Mouse (Mus musculus): Measurements from ENCODE around the gene Thap4. TPM values are rescaled to one million over a fixed set of nuclear protein-coding genes. Genes with fewer than 3 reads are reported as not detected.
A peak's percentile ranks its signal among the peaks of the same experiment; 100 is the strongest.

Thap4 gene
- polyA plus RNA-seq, 1 experiment from 2014 or later = 54.8 TPM

DNA sequence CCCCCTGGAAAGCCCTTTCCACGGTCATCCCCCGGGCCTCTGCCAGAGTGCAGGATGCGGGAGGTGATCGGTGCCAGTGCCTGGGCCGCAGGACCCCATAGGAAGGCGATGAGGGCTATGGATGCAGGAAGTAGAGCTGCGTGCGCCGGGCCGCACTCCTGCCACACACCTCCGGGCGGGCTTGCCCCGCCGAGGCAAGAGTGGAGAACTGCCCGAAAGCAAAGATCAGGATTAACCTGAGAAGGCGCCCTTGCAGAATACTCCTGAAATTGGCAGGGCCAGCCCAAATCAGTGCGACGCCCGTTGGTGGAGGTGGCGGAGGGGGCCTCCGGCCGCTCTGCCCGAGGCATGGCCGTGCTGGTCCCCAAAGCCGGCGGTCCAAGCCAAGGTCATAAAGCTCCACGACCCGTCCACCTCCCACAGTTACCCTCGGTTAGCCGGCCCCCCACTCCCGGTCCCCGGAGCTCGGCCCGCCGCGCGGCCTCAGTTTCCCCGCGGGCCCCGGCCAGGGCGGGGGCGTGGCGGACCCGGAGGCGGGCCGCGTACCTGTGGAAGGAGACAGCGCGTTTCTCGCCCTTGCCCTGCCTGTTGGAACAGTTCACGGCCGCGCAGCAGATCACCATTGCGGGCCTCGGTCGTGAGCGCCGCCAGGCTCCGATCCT is 622 bp downstream of the Thap4 start:
- peak overlapping the region; percentile 82 for H3K27ac ChIP-seq (ENCODE audit: low read length)
- H3K4me2 ChIP-seq (ENCODE audit: low read length) = peak overlapping the region; percentile 76
- peak; percentile 37 for ATAC-seq
- peaks cover 12% of the 10 kb centered on the region for H3K36me3 ChIP-seq (ENCODE audit: control insufficient read depth, insufficient read depth, low read length)
- H3K4me3 ChIP-seq (ENCODE audit: low read depth, low read length) = peak overlapping the region; percentile 84
- H3K27me3 ChIP-seq (ENCODE audit: control insufficient read depth, insufficient read depth, low read depth, low read length) = no peaks in the 10 kb centered on the region
- no peaks in the 10 kb centered on the region for H3K9me3 ChIP-seq (replicated peaks; ENCODE audit: control insufficient read depth, low read length, poor library complexity, severe bottlenecking)
- peaks cover 34% of the 10 kb centered on the region for H3K4me1 ChIP-seq (ENCODE audit: control insufficient read depth, insufficient read depth, low read length)
- peak overlapping the region; percentile 92 for H3K9ac ChIP-seq (ENCODE audit: low read depth, low read length)
- WGBS = under 1% methylated on average over 59 of the region's 59 CpGs

DNA sequence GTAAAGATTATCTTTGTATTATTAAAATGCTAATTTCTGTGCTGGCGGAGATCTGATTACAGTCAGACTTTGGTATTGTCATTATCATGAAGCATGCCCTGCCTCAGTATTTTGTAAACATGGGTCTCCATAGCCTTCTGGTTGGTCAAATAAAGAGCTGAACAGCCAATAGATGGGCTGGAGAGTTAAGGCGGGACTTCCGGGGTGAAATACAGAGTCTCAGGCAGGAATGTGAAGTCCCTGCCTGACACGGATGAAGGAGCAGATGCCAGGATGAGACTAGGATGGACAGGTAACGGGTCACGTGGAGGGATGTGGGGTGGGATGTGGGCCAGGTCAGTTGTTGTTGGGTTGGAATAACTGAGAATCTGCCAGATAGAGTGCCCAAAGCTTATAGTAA is 3.4 kb downstream of the Thap4 start, which contains the start of gene Atg4b:
Atg4b (plus strand) TSS at position 211 of the 400 bp plus-strand sequence.
- Histone ChIP-seq H3K4me1 (ENCODE audit: control insufficient read depth, insufficient read depth, low read length) (peaks cover 17% of the 10 kb centered on the region), H3K4me3 (ENCODE audit: low read depth, low read length) (no peak within 1 kb of the TSS), H3K9ac (ENCODE audit: low read depth, low read length) (no peak within 1 kb of the TSS), H3K27ac (ENCODE audit: low read length) (no peak within 1 kb of the TSS), H3K9me3 (replicated peaks; ENCODE audit: control insufficient read depth, low read length, poor library complexity, severe bottlenecking) (no peaks in the 10 kb centered on the region), H3K4me2 (ENCODE audit: low read length) (no peak within 1 kb of the TSS), H3K27me3 (ENCODE audit: control insufficient read depth, insufficient read depth, low read depth, low read length) (no peaks in the 10 kb centered on the region), H3K36me3 (ENCODE audit: control insufficient read depth, insufficient read depth, low read length) (peaks cover 19% of the 10 kb centered on the region)
- WGBS = 73% methylated on average over 6 of the region's 6 CpGs
- no peak for ATAC-seq

DNA sequence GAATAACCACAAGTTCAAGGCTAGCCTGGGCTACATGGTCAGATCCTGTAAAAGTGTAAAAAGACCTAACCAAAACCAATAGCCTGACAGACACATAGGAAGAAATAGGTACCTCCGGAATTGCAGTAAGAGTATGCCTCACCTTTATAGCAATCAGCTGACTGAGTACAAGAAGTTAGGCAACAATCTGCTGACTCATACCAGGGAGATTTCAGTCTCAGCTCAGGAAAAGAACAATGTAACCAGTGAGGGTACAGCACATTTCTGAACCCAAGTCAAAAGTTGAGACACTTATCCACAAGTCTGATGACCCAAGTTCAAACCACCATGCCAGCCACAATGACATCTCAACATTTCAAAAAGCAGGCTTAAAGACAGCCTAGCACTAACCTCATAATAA is 6.1 kb downstream of the Thap4 start:
- H3K36me3 ChIP-seq (ENCODE audit: control insufficient read depth, insufficient read depth, low read length) = peaks cover 19% of the 10 kb centered on the region
- H3K27me3 ChIP-seq (ENCODE audit: control insufficient read depth, insufficient read depth, low read depth, low read length) = no peaks in the 10 kb centered on the region
- H3K4me2 ChIP-seq (ENCODE audit: low read length) = no peak overlapping the region
- ATAC-seq = no peak
- H3K9me3 ChIP-seq (replicated peaks; ENCODE audit: control insufficient read depth, low read length, poor library complexity, severe bottlenecking) = no peaks in the 10 kb centered on the region
- H3K27ac ChIP-seq (ENCODE audit: low read length) = no peak overlapping the region
- peaks cover 6% of the 10 kb centered on the region for H3K4me1 ChIP-seq (ENCODE audit: control insufficient read depth, insufficient read depth, low read length)
- H3K9ac ChIP-seq (ENCODE audit: low read depth, low read length) = no peak overlapping the region
- WGBS = 100% methylated on average over 1 of the region's 1 CpGs
- H3K4me3 ChIP-seq (ENCODE audit: low read depth, low read length) = no peak overlapping the region

GRCm38 (mm10) chr1:93746179-93746578 is 8.5 kb downstream of the Thap4 start:
- H3K27me3 ChIP-seq (ENCODE audit: control insufficient read depth, insufficient read depth, low read depth, low read length) = no peaks in the 10 kb centered on the region
- H3K27ac ChIP-seq (ENCODE audit: low read length) = no peak overlapping the region
- no peak overlapping the region for H3K4me2 ChIP-seq (ENCODE audit: low read length)
- ATAC-seq = no peak
- H3K4me1 ChIP-seq (ENCODE audit: control insufficient read depth, insufficient read depth, low read length) = no peaks in the 10 kb centered on the region
- no peak overlapping the region for H3K4me3 ChIP-seq (ENCODE audit: low read depth, low read length)
- H3K36me3 ChIP-seq (ENCODE audit: control insufficient read depth, insufficient read depth, low read length) = peaks cover 19% of the 10 kb centered on the region
- H3K9me3 ChIP-seq (replicated peaks; ENCODE audit: control insufficient read depth, low read length, poor library complexity, severe bottlenecking) = no peaks in the 10 kb centered on the region
- H3K9ac ChIP-seq (ENCODE audit: low read depth, low read length) = no peak overlapping the region
- 87% methylated on average over 5 of the region's 5 CpGs for WGBS

DNA sequence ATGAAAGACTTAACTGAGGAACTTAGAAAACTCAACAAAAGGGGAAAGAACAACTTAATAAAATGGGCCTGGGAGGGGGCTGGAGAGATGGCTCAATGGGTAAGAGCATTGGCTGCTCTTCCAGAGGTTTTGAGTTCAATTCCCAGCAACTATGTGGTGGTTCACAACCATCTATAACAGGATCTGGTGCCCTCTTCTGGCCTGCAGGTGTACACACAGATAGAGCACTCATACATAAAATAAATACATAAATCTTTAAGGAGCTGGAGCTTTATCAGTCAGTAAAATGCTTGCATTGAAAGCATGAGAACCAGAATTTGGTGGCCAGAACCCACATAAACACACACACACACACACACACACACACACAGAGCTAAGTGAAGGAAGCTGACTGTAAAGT is 11.8 kb downstream of the Thap4 start:
- Histone ChIP-seq H3K36me3 (ENCODE audit: control insufficient read depth, insufficient read depth, low read length) (no peaks in the 10 kb centered on the region), H3K27me3 (ENCODE audit: control insufficient read depth, insufficient read depth, low read depth, low read length) (no peaks in the 10 kb centered on the region)

GRCm38 (mm10) chr1:93741987-93742386 is 12.7 kb downstream of the Thap4 start:
- Histone ChIP-seq H3K27me3 (ENCODE audit: control insufficient read depth, insufficient read depth, low read depth, low read length) (no peaks in the 10 kb centered on the region), H3K4me2 (ENCODE audit: low read length) (no peak overlapping the region), H3K9ac (ENCODE audit: low read depth, low read length) (no peak overlapping the region), H3K9me3 (replicated peaks; ENCODE audit: control insufficient read depth, low read length, poor library complexity, severe bottlenecking) (no peaks in the 10 kb centered on the region), H3K27ac (ENCODE audit: low read length) (no peak overlapping the region), H3K4me3 (ENCODE audit: low read depth, low read length) (no peak overlapping the region), H3K4me1 (ENCODE audit: control insufficient read depth, insufficient read depth, low read length) (no peaks in the 10 kb centered on the region), H3K36me3 (ENCODE audit: control insufficient read depth, insufficient read depth, low read length) (no peaks in the 10 kb centered on the region)
- no peak for ATAC-seq
- 95% methylated on average over 4 of the region's 4 CpGs for WGBS

More for the DNA sequence above, 11.8 kb downstream of the Thap4 start:
- H3K27ac ChIP-seq (ENCODE audit: low read length) = no peak overlapping the region
- no peak for ATAC-seq
- H3K9ac ChIP-seq (ENCODE audit: low read depth, low read length) = no peak overlapping the region
- no peak overlapping the region for H3K4me3 ChIP-seq (ENCODE audit: low read depth, low read length)
- H3K9me3 ChIP-seq (replicated peaks; ENCODE audit: control insufficient read depth, low read length, poor library complexity, severe bottlenecking) = no peaks in the 10 kb centered on the region
- no peaks in the 10 kb centered on the region for H3K4me1 ChIP-seq (ENCODE audit: control insufficient read depth, insufficient read depth, low read length)
- no peak overlapping the region for H3K4me2 ChIP-seq (ENCODE audit: low read length)

- H3K36me3 ChIP-seq (ENCODE audit: control insufficient read depth, insufficient read depth, low read length) = no peaks in the 10 kb centered on the region
- WGBS = 96% methylated on average over 2 of the region's 2 CpGs
- H3K4me2 ChIP-seq (ENCODE audit: low read length) = no peak overlapping the region
- no peak overlapping the region for H3K9ac ChIP-seq (ENCODE audit: low read depth, low read length)
- no peak overlapping the region for H3K4me3 ChIP-seq (ENCODE audit: low read depth, low read length)
- no peak overlapping the region for H3K27ac ChIP-seq (ENCODE audit: low read length)
- H3K4me1 ChIP-seq (ENCODE audit: control insufficient read depth, insufficient read depth, low read length) = no peaks in the 10 kb centered on the region
- ATAC-seq = no peak
- no peaks in the 10 kb centered on the region for H3K9me3 ChIP-seq (replicated peaks; ENCODE audit: control insufficient read depth, low read length, poor library complexity, severe bottlenecking)
- no peaks in the 10 kb centered on the region for H3K27me3 ChIP-seq (ENCODE audit: control insufficient read depth, insufficient read depth, low read depth, low read length)
Observed at GRCm38 (mm10) chr1:93740671-93741070, 14.0 kb downstream of the Thap4 start.

DNA sequence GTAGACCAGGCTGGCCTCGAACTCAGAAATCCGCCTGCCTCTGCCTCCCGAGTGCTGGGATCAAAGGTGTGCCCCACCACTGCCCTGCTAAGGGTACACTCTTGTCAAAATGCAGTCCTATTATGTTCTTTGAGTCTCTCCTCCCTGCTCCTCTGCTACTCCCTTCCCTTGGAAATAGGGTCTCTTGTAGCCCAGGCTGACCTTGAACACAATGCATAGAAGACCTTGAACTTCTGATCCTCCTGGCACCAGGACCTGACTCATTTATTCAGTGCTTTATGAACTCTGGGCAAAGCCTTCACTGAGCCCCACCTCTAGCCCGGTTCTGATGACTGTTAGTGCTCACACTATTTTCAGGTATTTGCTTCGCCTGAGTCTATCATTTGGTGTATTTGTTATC is 17.0 kb downstream of the Thap4 start:
- Histone ChIP-seq H3K27ac (ENCODE audit: low read length) (no peak overlapping the region), H3K4me2 (ENCODE audit: low read length) (no peak overlapping the region), H3K4me1 (ENCODE audit: control insufficient read depth, insufficient read depth, low read length) (no peaks in the 10 kb centered on the region), H3K4me3 (ENCODE audit: low read depth, low read length) (no peak overlapping the region), H3K36me3 (ENCODE audit: control insufficient read depth, insufficient read depth, low read length) (no peaks in the 10 kb centered on the region), H3K27me3 (ENCODE audit: control insufficient read depth, insufficient read depth, low read depth, low read length) (no peaks in the 10 kb centered on the region), H3K9ac (ENCODE audit: low read depth, low read length) (no peak overlapping the region), H3K9me3 (replicated peaks; ENCODE audit: control insufficient read depth, low read length, poor library complexity, severe bottlenecking) (no peaks in the 10 kb centered on the region)
- no peak for ATAC-seq
- 93% methylated on average over 5 of the region's 5 CpGs for WGBS

GRCm38 (mm10) chr1:93735859-93736258 is 18.8 kb downstream of the Thap4 start:
- WGBS = 95% methylated on average over 3 of the region's 3 CpGs
- Histone ChIP-seq H3K27me3 (ENCODE audit: control insufficient read depth, insufficient read depth, low read depth, low read length) (no peaks in the 10 kb centered on the region), H3K4me3 (ENCODE audit: low read depth, low read length) (no peak overlapping the region), H3K9ac (ENCODE audit: low read depth, low read length) (no peak overlapping the region), H3K4me2 (ENCODE audit: low read length) (no peak overlapping the region), H3K36me3 (ENCODE audit: control insufficient read depth, insufficient read depth, low read length) (no peaks in the 10 kb centered on the region), H3K27ac (ENCODE audit: low read length) (no peak overlapping the region), H3K9me3 (replicated peaks; ENCODE audit: control insufficient read depth, low read length, poor library complexity, severe bottlenecking) (no peaks in the 10 kb centered on the region), H3K4me1 (ENCODE audit: control insufficient read depth, insufficient read depth, low read length) (peaks cover 12% of the 10 kb centered on the region)
- ATAC-seq = no peak

Measured in midbrain, embryonic 16.5 days (tissue).